Mouse (Mus musculus): ENCODE measurements around the gene Coa3.

Gene Coa3

GRCm38 (mm10) chr11:101279193-101279569 is 267 bp upstream of the Coa3 start:
- DNase-seq: no peak

GRCm38 (mm10) chr11:101277381-101278222 is 1.3 kb downstream of the Coa3 start:
- DNase-seq: no peak

- no peak for DNase-seq
These were observed 2.4 kb downstream of the Coa3 start for GRCm38 (mm10) chr11:101276319-101277070.

GRCm38 (mm10) chr11:101275309-101275708 is 3.6 kb downstream of the Coa3 start:
- DNase-seq: no peak

GRCm38 (mm10) chr11:101272446-101272845 is 6.5 kb downstream of the Coa3 start:
- DNase-seq: no peak

GRCm38 (mm10) chr11:101269577-101270116 is 9.3 kb downstream of the Coa3 start:
- no peak for DNase-seq

- DNase-seq: no peak
These were observed 13.0 kb downstream of the Coa3 start for GRCm38 (mm10) chr11:101265906-101266305.

GRCm38 (mm10) chr11:101264954-101265471 is 13.9 kb downstream of the Coa3 start:
- no peak for DNase-seq

GRCm38 (mm10) chr11:101263989-101264280 is 15.0 kb downstream of the Coa3 start:
- no peak for DNase-seq

- DNase-seq: no peak
These were observed 15.6 kb downstream of the Coa3 start for GRCm38 (mm10) chr11:101263138-101263988.

- DNase-seq: no peak
These were observed 16.5 kb downstream of the Coa3 start for GRCm38 (mm10) chr11:101262272-101262967.

GRCm38 (mm10) chr11:101260826-101261380 is 18.0 kb downstream of the Coa3 start:
- no peak for DNase-seq

- no peak for DNase-seq
These were observed 18.7 kb downstream of the Coa3 start, which contains the start of gene Wnk4 for GRCm38 (mm10) chr11:101259948-101260825. Gene Wnk4 (plus strand): TSS chr11:101260567.

- DNase-seq: no peak
These were observed 19.6 kb downstream of the Coa3 start for GRCm38 (mm10) chr11:101259261-101259712.

- no peak for DNase-seq
These were observed 22.8 kb downstream of the Coa3 start for GRCm38 (mm10) chr11:101255826-101256775.

- DNase-seq: peak; percentile 75
These were observed 25.1 kb downstream of the Coa3 start, which contains the start of gene Vps25 for GRCm38 (mm10) chr11:101253613-101254389. Gene Vps25 (plus strand): TSS chr11:101253707.

- DNase-seq: no peak
These were observed 26.0 kb downstream of the Coa3 start for GRCm38 (mm10) chr11:101252941-101253340.

- DNase-seq: no peak
These were observed 27.9 kb downstream of the Coa3 start for GRCm38 (mm10) chr11:101251031-101251430.

All from cerebellum, adult 11-12 months (tissue).